Mouse (Mus musculus) cortical plate, adult 2 months (tissue): ENCODE data around the gene Unc5a. TPM values are rescaled to one million over a fixed set of nuclear protein-coding genes. Genes with fewer than 3 reads are reported as not detected.

ENCODE experiments used
- H3K27ac ChIP-seq: fragments of 200-500 bp; 2 replicates; pipeline ENCODE4 v1.5.1; 2012; ENCODE audit warnings: low read length, control low read depth, inconsistent platforms; ENCODE audit not compliant: insufficient read depth
- H3K4me1 ChIP-seq: fragments of 200-500 bp; 2 replicates; pipeline ENCODE4 v1.6.1; 2011; ENCODE audit warnings: low read length; ENCODE audit not compliant: control insufficient read depth, insufficient read depth
- H3K4me3 ChIP-seq: fragments of 200-500 bp; 2 replicates; pipeline ENCODE4 v1.5.1; 2011; ENCODE audit warnings: mild to moderate bottlenecking, low read length, control low read depth; ENCODE audit not compliant: insufficient read depth
- CTCF ChIP-seq: fragments of 200-500 bp; IDR thresholded peaks from 2 replicates; pipeline ENCODE4 v1.5.1; 2011; ENCODE audit warnings: mild to moderate bottlenecking, control low read depth, low read length; ENCODE audit not compliant: insufficient read depth; ENCODE audit errors: extremely low read depth
- POLR2A ChIP-seq: fragments of 200-500 bp; IDR thresholded peaks from 2 replicates; pipeline ENCODE4 v1.6.1; 2011; ENCODE audit warnings: mild to moderate bottlenecking, low read length, control low read depth; ENCODE audit not compliant: insufficient read depth; ENCODE audit errors: extremely low read depth
- polyA plus RNA-seq: library from polyadenylated mRNA; depleted of rRNA; stranded (reverse); fragments of >200 nt; gene quantifications from 2 replicates; pipeline ENCODE4 v1.2.3, GENCODE M21; 2012

The Unc5a gene
- polyA plus RNA-seq, 1 experiment, result 62.2 TPM

DNA sequence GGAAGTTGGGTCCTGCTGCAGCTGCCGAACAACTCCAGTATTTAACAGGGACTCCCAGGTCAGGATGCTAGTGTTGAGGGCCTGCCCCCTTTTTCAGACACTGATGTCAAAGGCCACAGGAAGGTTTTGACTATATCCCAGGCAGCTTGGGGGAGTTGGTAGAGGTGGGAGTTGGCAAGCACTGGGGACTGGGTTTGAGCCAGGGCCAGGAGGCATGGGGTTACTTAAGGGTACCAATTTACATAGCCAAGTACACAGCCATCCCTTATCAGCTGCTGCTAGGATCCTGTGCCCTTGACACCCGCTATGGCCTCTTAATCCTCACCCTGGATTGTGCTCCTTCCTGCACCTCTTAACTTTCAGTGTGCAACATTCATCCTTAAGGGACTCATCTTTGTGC, 5.5 kb downstream of the Unc5a start:
- Histone ChIP-seq H3K4me1 (peaks cover 11% of the 10 kb centered on the region), H3K4me3 (no peak overlapping the region), H3K27ac (no peak overlapping the region)
- no peak for TF ChIP-seq POLR2A
- no peak for TF ChIP-seq CTCF

DNA sequence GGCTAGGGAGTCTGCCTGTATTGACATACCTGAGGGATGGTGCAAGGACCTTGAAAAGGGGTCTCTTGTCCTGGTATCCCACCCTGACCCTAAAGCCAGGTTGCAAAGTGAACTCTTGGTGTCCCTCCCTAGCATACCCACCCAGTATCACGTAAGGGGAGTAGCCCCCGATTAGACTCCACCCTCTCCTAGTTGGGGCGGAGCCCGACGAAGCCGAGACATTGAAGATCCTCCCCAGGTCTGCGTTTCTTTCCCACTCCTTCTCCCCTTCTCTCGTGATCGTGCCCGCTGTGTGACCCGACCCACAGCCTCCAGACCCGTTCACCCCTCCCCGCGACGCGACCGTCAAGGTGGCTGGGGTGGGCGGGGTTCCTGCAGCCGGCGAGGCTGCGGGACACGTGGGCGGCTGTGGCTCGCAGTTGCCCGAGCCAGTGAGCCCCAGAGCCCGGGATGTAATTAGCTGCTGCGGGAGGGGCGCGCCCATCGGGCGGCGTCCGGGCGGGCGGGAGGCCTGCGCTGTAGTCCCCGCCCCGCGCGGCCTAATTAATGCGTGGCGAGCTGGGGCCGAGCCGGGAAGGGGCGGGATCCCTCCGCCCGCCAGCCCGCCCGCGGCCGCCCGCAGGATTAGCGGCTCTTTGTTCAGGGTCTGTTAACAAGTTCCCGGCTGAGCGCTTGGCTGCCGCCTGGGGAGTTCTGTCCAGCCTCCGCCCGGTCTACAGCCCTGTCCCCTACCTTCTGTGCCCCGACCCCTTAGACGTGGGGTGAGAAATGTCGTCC, 6.7 kb downstream of the Unc5a start:
- Histone ChIP-seq H3K27ac (no peak overlapping the region), H3K4me1 (peaks cover 11% of the 10 kb centered on the region), H3K4me3 (peak overlapping the region; percentile 41)
- no peak for TF ChIP-seq CTCF
- no peak for TF ChIP-seq POLR2A

- TF ChIP-seq POLR2A, result no peak
- Histone ChIP-seq H3K4me3 (no peak overlapping the region), H3K27ac (no peak overlapping the region), H3K4me1 (peaks cover 11% of the 10 kb centered on the region)
Observed at GRCm38 (mm10) chr13:54957281-54957680, 8.1 kb downstream of the Unc5a start.

DNA sequence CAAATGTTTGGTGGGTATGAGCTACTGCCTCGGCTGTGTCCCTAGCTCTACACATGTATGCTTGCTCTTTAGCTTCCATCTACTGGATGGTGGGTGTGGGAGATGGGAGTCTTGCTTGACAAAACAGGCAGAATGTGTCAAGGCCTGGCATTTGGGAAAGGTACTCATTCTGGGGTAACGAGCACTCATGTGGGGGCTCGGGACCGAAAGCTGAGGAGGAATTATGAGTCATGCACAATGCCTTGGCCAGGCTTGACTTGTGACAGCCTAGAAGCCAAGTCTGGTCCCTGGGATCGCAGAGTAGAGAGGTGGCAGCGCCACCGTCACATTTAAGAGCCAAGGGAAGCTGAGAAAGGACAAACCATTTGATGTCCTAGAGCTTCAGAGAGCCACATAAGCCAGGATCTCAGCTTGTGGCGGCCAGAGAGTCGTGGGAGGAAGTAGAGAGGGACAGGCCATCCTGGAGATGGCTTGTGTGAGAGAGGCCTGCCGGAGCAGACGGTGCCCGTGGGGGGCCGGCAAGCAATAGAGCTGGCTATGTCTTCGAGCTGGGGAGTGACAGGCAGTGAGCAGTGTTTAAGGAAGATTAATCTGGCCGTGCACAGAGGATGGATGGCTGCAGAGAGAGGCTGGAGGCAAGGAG, 10.0 kb downstream of the Unc5a start:
- TF ChIP-seq POLR2A, result no peak
- TF ChIP-seq CTCF, result no peak
- Histone ChIP-seq H3K27ac (no peak overlapping the region), H3K4me1 (peaks cover 11% of the 10 kb centered on the region), H3K4me3 (no peak overlapping the region)

GRCm38 (mm10) chr13:54959842-54960241, 10.6 kb downstream of the Unc5a start:
- peaks cover 11% of the 10 kb centered on the region for H3K4me1 ChIP-seq

GRCm38 (mm10) chr13:54960491-54960890, 11.3 kb downstream of the Unc5a start:
- no peak overlapping the region for H3K4me3 ChIP-seq
- peaks cover 9% of the 10 kb centered on the region for H3K4me1 ChIP-seq

More at GRCm38 (mm10) chr13:54959842-54960241, 10.6 kb downstream of the Unc5a start:
- no peak overlapping the region for H3K27ac ChIP-seq
- no peak overlapping the region for H3K4me3 ChIP-seq
- no peak for TF ChIP-seq POLR2A
- no peak for TF ChIP-seq CTCF

GRCm38 (mm10) chr13:54965256-54965655, 16.0 kb downstream of the Unc5a start:
- Histone ChIP-seq H3K27ac (no peak overlapping the region), H3K4me1 (no peaks in the 10 kb centered on the region; the same call in 1 of the 2 replicates), H3K4me3 (no peak overlapping the region)
- peak; percentile 53 for TF ChIP-seq CTCF
- no peak for TF ChIP-seq POLR2A

More at GRCm38 (mm10) chr13:54960491-54960890, 11.3 kb downstream of the Unc5a start:
- TF ChIP-seq CTCF (no peak), POLR2A (no peak)
- no peak overlapping the region for H3K27ac ChIP-seq

DNA sequence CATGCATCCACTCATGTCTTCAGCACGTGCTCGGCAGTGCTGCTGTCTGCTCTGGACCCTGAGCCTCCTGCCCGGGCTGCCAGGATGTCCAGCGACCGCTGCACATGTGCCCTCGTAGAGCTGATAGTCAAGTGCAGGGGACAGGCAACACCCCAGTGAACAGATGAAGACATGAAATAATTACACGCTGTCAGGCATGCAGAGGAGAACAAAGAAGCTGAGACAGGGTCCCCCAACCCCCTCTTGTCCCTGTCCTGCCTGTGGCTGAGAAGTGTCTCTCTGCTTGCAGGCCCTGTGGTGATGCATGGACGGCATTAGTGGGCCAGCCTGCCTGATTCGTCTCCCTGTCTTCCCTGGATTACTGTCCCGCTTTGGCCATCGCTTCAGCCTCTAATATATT, 18.3 kb downstream of the Unc5a start:
- Histone ChIP-seq H3K4me1 (no peaks in the 10 kb centered on the region; the same call in 1 of the 2 replicates), H3K27ac (no peak overlapping the region), H3K4me3 (no peak overlapping the region)
- TF ChIP-seq POLR2A (no peak), CTCF (no peak)

GRCm38 (mm10) chr13:54968636-54969035, 19.4 kb downstream of the Unc5a start:
- no peak for TF ChIP-seq CTCF
- TF ChIP-seq POLR2A, result no peak
- Histone ChIP-seq H3K4me3 (no peak overlapping the region), H3K4me1 (no peaks in the 10 kb centered on the region; the same call in 1 of the 2 replicates), H3K27ac (no peak overlapping the region)

GRCm38 (mm10) chr13:54969513-54969912, 20.3 kb downstream of the Unc5a start:
- Histone ChIP-seq H3K4me1 (no peaks in the 10 kb centered on the region; the same call in 1 of the 2 replicates), H3K27ac (no peak overlapping the region), H3K4me3 (no peak overlapping the region)
- TF ChIP-seq CTCF, result no peak
- TF ChIP-seq POLR2A, result no peak
